Mouse (Mus musculus) megakaryocyte, adult 5-6 weeks (primary cell): ENCODE data around the gene Slc39a1. TPM values are rescaled to one million over a fixed set of nuclear protein-coding genes. Genes with fewer than 3 reads are reported as not detected.
A peak's percentile ranks its signal among the peaks of the same experiment; 100 is the strongest.
"Not testable (repeated sequence)": the region's sequence is repeated elsewhere in the genome, so short reads cannot be mapped to it uniquely, and the experiment has no call there.

ENCODE experiments used
- ATAC-seq: 2 replicates; pipeline ENCODE4 v1.8.0; 2016; ENCODE audit warnings: mild to moderate bottlenecking, inconsistent platforms; ENCODE audit not compliant: poor library complexity, severe bottlenecking
- total RNA-seq, 2 experiments: library from RNA; stranded (forward) in 1 of 2; stranded (reverse) in 1 of 2; fragments of 153-499, 151-499 nt in 1 of 2; fragments of 221-1000, 200-1000 nt in 1 of 2; gene quantifications; 2 replicates each; pipeline versions ENCODE4 v1.2.3 to v1.2.4; 2015 to 2017

Slc39a1 gene
- total RNA-seq, 2 experiments from 2014 or later, result 20.9 to 44.1 TPM

DNA sequence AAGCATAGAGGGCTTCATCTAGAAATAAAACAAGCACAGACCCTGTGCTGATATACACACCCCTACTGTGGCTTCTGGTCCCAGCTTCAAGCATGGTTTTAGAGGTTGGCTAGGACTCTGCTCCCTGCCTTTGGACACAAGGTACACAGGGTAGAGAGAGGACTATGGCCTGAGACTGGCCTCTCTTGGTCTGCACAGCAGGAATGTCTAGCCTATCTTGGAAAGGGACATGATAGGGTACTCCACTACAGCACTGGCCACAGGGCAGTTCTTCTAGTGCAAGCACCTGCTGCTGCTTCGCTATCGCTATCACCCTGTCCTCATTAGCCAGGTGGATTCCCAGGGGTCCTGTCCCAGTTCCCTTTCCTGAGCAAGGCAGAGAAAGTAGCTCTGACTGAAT, 6.7 kb upstream of the Slc39a1 start:
- ATAC-seq, result 0 out of 2 replicates have a peak, but pooled peaks have one; percentile 18

DNA sequence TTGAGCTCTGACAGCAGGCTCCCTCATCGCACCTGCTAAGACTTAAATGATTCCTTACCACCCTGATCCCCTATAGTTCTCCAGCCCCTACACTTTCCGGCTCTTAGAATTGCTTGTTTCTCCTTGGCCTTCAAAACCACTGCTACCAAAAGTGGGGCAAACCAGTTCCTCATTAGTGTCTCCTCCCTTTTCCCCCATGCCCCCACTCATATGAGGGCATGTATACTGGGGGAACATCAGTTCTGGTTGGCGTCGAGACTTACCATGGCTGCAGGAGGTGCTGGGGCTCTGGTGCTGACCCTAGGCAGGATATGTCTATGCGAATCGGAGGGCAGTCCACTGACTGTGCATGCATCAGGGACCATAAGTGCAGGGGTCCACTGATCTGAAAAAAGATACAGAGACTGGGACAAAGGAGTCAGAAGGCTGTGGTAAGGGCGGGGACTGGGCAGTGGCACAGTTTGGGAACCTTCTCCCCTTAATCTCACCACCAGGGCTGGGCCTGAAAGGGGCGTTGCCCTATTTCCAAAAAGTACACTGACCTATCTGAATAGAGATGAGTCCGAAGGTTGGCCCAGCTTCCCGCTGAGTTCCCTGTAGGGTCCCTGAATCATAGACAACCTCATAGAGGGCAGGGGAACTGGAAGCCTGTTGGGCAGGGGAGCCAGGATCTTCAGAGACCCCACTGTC, 6.2 kb upstream of the Slc39a1 start:
- 0 out of 2 replicates have a peak, but pooled peaks have one; percentile 12 for ATAC-seq

DNA sequence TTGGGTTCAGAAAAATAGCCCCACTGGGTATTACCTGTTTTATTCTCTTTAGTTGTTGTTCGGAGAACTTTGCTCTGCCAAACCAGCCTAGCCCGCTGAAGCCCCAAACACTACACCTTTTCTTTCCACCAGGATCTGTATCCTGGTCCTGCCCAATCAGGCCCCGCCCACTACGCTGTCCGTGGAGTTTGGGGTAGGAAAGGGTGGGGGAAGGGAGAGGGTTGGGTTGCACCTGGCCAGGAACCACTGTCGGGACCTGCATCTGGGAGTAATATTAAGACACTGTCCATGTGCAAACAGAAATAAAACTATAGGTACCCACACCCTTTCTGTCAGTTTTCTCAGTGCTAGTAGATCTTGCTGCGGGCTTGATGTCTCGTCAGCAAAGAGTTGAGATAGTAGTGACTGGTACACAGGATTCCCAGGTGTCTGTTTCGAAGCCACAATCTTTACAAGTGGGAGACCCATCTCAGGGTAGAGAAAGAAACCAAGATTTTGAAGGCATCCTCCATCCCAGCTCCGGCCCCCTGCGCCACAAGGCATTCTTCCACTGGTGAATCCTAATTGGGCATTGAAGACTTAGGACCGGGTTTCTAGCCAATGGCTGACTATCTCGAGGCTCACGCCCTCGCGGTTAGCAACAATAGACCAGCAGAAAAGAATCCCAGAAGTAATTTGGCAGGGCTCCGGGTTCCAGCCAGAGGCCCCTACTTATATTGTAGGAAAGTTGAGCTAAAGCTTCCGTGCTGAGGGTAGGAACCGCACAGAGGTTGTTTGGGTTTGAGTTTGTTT, 4.8 kb upstream of the Slc39a1 start, which contains the start of gene Creb3l4:
Creb3l4 (minus strand) TSS at position 529 of the 792 bp plus-strand sequence.
- ATAC-seq, result no peak

- no peak for ATAC-seq
Observed at GRCm38 (mm10) chr3:90245406-90245805, 2.6 kb upstream of the Slc39a1 start.

DNA sequence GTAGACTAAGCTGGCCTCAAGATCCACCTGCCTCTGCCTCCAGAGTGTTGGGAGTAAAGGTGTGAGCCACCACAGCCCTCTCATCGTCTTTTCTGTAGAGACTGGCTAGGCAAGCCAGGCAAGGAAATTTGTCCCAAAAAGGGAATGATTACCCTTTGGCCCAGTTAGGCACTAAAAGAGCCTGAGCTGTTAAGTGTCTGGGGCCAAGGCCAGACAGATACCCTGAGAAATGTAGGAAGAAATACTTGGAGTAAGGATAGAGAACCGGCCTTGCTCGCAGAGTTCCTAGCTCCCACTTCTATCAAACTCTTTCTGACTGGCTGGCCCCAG, 377 bp upstream of the Slc39a1 start:
- no peak for ATAC-seq

DNA sequence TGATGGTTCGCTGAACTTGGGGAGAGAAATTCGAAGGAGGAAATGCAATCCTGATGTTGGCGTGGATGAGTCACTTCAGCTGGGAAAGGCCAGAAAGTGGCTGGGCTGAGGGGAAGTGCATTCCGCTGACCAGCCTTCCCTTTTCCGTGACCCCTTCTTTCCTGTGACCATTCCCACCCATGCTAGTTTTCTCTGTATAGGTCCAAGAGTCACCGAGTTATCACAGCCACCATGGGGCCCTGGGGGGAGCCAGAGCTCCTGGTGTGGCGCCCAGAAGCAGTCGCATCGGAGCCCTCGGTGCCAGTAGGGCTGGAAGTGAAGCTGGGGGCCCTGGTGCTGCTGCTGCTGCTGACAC, 751 bp downstream of the Slc39a1 start:
- peak; percentile 41 for ATAC-seq

- ATAC-seq, result no peak
Observed at GRCm38 (mm10) chr3:90250791-90251190, 2.8 kb downstream of the Slc39a1 start.

GRCm38 (mm10) chr3:90251731-90252226, 3.8 kb downstream of the Slc39a1 start:
- not testable (repeated sequence) for ATAC-seq

DNA sequence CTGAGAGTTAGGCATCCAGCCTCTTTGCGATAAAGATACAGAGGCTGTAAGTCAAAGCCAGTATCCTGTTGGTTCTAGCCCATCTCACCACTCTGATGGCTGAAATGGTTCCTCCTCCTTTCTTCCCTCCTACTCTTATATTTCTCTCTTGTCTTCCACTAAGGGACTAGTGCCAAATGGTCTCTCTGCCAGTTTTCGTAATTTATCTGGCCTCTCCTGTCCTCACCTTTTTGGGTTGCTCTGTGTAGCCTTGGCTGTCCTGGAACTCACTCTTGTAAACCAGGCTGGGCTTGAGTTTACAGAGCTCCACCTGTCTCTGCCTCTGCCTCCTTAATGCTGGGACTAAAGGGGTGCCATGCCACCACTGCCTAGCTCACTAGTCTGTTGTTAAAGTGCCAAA, 4.7 kb downstream of the Slc39a1 start:
- ATAC-seq, result not testable (repeated sequence)

GRCm38 (mm10) chr3:90253174-90253573, 5.2 kb downstream of the Slc39a1 start:
- ATAC-seq, result not testable (repeated sequence)

- peak; percentile 97 for ATAC-seq
Observed at GRCm38 (mm10) chr3:90253653-90254418, 5.9 kb downstream of the Slc39a1 start, which contains the start of gene Crtc2. TSS of gene Crtc2 (plus strand) at chr3:90254163.

- ATAC-seq, result peak; percentile 53
Observed at GRCm38 (mm10) chr3:90254419-90255193, 6.6 kb downstream of the Slc39a1 start.

DNA sequence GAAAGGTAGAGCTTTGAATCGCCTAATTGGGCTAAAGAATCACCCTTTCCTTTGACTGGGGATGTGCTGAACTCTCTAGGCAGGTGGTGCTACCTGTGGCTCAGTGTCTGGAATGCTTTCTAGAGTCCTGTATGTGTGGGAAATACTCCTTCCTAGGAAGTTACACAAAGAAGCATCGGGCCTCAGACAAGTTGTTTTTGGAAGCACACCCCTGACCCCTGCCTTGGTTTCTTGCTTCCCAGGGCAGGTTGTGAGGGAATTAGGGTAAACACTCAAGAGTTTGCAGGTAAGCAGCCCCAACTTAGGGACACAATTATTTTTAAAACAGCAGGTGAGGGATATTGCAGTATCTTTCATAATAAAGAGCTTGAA, 7.2 kb downstream of the Slc39a1 start:
- no peak for ATAC-seq

DNA sequence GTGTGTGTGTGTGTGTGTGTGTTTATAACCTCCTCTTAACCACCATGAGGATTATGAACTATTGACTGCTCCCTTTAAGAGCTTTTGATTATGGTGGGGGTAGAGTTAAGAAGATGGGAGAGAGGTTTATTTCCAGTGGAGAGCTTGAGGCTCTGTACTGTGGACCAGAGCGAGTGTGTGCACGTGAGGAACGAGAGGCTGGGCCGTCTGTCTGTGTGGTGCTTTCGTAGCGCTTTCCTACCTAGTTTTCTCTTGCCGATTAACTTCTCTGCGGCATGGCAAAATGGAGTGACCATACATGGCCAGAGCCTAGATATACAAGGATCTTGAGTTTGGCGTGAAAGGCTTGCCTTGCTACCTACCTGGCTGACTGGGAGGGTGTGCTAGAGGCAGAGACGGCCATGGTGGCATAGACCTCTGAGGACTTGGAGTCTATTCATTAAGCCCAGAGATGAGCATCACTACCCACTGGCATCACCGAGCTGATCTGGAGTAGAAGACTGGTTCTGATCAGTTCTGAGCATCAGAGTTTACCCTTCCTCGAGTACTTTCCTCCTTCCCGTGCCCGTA, 7.9 kb downstream of the Slc39a1 start:
- ATAC-seq, result no peak

DNA sequence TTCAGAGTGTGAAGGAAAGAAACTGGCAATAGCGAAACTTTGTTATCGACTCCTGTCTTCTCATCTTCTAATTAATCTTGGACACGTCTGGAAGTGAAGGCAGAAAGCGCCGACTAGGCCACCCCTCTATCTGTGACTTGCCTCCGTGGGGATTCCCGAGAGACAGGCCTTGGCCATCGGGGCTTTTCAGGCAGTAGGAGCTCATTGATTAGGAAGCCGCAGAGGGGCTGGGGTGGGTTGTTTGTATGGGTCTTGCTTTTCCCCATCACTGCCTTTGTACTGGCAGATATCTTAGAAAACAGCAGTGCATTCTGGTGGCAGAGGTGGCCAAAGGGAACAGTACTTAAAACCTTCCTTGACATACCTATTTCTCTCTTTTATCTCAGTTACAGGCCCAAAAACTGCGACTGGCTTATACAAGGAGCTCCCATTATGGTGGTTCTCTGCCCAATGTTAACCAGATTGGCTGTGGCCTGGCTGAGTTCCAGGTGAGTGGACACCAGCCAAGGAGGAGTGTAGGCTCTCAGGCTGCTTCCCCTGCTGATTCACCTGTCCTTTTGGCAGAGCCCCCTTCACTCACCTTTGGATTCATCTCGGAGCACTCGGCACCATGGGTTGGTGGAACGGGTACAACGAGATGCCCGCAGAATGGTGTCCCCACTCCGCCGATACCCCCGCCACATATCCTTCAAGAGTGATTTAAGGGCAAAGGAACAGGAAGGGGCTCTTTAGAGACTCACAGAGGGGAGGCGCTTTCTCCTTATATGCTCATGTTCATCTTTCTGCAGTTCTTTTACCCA, 9.0 kb downstream of the Slc39a1 start:
- no peak for ATAC-seq

DNA sequence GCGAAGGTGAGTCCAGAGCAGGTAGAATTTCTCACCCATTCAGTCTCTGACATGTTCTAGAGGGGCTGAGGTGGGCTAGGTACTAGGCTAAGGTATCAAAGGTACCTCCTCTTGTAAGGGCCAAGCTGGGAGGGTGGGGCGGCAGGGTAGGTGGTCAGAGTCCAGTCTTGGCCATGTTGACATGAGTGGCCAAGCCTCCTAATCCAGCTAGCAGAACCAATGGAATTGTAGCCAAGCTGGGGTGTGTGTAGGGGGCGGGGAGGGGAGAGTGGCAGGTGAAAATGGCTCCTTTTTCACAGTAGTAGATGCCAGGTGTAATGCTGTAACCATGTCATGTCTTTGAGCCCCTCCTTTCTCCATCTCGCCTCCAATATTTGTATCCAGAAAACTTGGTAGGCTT, 10.5 kb downstream of the Slc39a1 start:
- ATAC-seq, result no peak

- no peak for ATAC-seq
Observed at GRCm38 (mm10) chr3:90263121-90263771, 15.3 kb downstream of the Slc39a1 start.

DNA sequence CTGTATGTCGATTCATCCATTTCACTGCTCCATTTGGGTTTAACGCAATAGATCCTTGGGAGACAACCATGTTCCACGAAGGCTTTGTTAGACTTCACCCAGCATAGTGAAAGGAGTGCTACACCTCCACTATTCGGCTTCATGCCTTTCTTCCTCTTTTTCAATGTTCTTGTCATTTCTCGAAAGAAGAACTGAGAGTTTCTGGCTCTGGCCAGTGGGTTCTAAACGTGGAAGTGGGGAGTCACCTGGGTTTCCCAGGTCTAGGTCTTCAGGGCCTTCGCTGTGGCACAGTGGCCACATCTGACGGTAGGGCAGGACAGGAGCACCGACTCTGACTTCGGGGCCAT, 16.7 kb downstream of the Slc39a1 start:
- ATAC-seq, result no peak; the same call in 1 of the 2 replicates
